Mouse (Mus musculus) layer of hippocampus, adult 11-12 months (tissue): Measurements from ENCODE around the gene Sgcd.

Experiments
- DNase-seq: peaks from one replicate; pipeline ENCODE4 v3.0.0; 2022; ENCODE audit warnings: low spot score

Sgcd gene

DNA sequence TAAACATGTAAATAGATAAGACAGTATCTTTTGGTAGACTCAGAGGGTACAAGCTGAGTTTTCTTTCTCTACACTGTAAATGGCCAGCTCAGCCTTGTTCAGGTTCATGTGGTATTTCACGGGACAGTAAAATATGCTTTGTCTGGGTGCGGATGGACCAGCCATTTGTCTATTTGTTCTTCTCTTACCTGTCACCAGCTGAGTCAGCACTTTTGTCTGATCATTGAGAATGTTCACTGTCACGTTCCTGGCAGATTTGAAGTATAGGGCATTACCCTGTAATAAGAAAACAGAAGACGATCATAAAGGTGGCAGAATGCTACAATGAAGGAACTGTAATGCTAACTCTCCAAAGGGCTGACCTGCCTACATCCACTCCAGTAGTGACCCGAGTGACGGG, 856.4 kb downstream of the Sgcd start:
- DNase-seq: no peak

DNA sequence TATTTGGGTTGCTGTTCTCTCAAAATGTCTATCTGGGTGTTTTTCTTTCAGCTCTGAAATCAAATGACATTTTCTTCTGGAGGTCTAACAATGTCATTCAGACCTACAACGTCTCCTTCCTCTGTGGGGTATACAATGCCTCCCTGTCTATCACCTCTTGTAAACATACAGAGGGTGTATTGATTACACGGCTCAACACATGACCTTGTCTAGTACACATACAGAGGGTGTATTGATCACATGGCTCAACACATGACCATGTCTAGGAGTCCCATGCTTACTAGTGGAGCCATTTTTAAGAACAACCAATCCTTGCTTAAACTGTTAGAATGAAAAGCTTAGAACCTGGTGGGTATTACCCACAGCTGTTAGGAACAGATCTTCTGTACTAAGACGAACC, 858.3 kb downstream of the Sgcd start:
- DNase-seq: no peak

DNA sequence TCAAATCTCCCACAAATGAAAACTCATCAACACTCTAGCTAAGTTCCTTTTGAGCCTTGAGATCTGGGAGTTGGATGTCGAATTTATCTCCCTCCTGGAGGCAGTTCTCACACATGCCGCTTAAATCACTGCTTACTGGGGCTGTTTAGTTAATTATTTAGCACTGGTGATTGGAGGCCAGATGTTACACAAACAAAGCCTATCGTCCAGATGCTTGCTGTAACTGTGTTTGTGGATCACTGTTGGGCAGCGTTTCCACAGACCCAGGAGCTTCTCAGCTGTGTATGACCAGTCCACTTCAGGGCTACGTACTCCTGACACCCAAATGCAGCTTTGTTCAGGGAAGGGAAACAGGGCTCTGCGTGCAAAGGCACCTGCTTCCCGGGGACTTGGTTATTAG, 858.8 kb downstream of the Sgcd start:
- no peak for DNase-seq

DNA sequence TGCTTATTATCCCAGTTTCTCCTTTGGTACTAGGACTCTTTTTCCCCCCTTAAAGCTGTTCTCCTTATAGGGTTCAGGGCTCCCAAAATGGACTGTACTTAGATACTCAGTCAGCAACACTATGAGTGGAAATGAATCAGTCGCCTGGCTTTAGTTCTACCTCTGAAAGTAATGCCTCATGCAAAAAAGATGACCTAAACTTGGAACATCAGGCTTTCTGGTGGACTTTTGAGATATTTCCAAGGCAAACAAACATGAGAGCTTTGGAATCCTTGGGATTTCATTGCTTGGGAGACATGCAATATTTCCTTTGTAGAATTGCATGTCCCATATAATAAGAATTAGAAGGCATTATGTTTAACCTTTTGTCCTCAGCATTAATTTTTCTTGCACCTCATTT, 859.6 kb downstream of the Sgcd start:
- no peak for DNase-seq

DNA sequence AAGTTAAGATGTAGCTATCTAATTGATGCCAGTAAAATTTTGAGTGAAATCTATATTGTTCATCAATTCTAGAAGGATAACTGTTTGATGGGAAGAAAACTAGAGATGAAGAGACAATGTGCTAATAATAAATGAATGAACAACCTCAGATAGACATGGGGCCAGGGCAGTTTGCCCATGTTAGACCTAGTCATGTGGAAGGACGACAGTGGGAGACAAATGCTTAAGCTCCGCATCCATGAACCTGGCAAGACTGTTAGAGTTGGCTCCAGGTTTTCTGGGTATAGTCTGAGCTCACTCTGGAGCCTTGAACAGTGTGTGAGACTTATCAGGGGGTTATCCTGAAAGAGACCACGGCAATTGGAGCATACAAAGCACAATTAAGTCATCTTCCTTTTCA, 860.4 kb downstream of the Sgcd start:
- no peak for DNase-seq

DNA sequence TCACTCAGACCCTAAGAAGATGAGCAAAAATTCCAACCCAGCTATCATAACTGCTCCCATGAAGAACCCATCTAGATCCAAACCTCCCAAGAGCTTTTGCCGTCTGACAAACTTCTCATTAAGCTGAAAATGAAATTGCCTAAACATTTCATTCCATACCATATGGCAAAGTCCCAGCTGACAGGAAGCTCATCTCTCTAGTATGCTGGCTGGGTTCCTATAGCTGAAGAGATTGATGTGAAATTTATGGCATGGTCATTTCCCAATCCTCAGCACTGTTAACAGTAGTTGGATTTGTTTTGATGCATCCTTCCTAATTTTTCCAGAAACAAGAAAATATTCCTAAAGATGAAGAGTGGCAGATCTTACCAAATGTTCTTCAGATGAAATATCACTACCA, 867.9 kb downstream of the Sgcd start:
- DNase-seq: no peak

DNA sequence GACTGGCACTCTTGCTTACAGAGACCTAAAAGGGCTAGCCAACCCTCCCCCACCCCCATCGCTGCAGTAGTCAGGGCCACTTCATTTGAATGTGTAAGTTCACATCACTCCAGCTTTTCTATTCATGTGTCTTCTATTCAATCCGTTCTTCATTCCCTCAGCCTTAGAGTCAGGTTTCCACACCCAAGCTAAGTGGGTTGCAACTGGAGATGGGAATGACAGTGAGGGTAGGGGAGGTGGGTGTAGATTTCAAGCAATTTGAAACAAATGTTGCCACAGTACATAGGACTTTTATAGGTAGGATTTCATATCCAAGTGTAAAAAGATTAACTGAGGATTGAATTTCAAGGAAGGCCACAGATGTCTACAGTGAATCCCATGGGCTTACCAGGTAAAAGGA, 870.9 kb downstream of the Sgcd start:
- DNase-seq: no peak

DNA sequence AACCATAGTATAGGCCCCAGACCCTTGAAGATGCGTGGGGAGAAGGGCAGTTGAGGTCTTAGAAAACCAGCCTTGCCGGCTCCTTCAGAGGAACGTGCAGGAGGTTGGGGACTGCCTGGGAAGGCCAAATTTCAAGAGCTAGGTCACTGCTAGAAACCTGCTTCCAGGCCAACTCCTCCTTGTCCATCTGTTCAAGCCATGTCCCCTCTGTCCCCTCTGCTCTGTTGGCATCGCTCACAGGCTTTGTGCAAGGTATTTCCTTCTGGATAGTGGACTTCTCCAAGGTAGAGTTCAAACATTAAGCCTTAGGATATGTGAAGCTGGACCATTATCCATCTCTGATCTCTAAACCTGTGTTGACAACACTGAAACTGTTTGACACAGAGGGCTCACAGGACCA, 874.4 kb downstream of the Sgcd start:
- no peak for DNase-seq

DNA sequence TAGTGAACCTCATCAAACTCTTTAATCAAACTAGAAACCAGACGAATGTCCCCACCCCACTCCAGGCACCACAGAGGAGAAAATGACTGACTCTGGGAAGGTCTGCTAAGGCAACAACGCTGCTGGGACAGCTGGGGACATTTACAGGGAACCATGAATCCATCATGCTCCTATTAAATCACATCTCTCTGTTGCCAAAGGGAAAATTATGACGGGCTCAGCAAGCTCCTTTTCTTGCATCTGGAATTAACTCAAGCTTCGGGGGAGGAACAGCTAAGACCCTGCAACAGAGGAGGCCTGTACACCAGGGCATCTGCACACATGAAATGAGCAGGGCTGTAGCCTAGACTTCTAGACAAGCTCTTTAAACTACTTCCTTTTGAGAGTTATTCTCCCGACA, 875.7 kb downstream of the Sgcd start:
- DNase-seq: no peak

DNA sequence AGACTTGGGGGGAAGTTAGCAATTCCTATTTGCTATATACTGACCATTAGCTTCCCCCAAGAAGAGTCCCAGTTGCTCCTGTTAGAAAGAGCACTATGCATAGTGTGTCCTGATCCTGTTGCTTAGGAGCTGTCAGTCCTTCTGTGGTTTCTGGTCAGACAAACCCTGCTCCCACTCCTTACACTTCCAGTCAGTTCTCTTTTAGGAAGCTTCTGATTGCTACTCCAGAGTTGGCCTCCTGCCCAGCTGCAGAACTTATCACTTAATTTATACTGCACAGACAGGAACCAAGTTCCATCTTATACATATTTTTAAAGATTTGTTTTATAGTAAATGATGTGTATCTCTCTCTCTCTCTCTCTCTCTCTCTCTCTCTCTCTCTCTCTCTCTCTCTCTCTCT, 878.5 kb downstream of the Sgcd start:
- no peak for DNase-seq

DNA sequence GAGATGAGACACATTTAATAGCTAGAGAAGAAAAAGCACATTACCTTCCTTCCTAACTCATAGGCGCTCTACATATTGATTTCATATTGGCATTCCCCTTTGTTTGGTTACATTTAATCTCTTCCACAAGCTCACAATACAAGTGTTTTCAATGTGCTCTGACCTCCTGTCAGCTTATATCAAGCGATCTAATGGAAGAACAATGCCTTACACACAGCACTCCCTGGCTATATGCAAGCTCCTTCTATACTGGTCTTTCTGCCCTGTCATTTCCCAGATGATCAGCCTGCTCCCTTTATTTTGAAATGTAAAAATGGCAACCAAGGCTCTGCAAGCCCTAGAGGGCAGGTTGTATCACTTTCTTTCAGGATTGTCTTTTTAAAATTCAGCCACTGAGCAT, 881.1 kb downstream of the Sgcd start:
- no peak for DNase-seq

DNA sequence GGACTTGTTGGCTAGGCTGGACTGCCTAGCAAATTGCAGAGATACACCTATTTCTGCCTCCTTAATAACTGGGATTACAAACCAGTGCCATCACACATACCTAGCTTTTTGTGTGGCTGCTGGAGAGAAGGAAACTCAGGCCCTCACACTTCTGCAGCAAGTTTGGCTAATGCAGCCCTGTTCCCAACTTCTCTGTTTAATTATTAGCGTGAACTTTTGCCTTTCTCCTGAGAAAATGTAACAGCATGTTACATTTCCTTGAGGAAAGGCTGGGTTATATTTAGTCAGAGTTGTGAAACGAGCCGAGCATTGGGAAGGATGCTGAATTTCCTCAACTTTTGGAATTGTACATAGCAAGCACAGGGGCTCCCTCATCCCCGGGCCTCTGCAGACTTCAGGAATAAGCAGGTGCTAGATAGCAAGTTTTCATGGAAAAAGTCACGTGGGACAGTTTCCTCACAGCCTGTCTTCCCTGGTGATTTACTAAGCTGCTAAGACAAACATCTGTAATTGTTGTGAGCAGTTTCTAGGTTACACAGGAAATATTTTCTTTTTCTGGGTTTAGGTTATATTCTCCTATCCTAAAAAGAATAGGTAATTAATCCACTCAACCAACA, 895.4 kb downstream of the Sgcd start:
- no peak for DNase-seq

DNA sequence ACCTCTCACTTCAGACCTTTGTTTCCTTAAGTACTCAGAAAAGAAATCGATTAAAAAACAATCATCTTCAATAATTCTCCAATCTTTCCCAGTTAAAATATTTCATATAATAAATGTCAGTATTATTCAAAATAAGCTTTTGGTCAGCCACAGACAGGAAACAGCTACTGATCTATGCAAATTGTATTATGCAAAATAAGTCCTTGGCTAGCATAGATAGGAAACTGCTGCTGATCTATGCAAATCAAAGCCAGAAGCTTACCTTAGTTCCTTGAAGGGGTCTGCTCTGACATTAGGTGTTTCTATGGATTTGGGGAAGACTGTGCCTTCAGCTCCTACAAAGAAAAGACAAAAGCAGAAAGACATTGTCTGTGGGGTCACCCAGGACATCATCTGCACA, 906.3 kb downstream of the Sgcd start:
- DNase-seq: no peak

DNA sequence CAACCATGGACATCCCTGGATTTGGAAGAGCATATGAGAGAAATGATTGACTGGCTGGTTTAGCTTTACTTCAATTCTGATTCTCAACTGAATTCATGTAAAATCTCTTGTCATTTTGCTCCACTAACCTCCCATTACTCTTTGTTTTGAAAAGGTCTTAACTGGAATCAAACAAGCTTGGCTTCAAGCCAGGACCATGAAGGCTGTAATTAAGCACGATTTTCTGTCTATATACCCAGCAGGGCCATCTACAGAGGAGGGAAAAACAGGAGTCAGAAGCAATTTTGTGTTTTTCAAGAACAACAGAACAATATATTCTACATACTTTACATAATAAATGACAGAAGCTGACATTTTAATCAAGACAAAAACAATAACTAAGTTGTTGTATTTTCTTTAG, 915.2 kb downstream of the Sgcd start:
- no peak for DNase-seq

DNA sequence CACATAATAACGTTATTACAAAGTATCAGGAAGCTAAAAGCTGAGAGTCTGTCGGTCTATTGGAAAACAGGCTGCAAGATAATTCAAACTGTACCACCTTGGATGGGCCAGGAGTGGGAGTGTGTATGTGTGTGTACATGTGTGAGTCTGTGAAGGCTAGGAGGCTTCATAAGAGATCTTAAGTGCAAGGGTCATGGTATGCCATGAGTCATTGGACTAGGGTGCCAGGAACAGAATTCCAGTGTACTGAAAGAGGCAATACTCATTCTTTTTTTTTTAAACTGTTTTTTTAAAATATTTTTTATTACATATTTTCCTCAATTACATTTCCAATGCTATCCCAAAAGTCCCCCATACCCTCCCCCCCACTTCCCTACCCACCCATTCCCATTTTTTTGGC, 917.6 kb downstream of the Sgcd start:
- no peak for DNase-seq

DNA sequence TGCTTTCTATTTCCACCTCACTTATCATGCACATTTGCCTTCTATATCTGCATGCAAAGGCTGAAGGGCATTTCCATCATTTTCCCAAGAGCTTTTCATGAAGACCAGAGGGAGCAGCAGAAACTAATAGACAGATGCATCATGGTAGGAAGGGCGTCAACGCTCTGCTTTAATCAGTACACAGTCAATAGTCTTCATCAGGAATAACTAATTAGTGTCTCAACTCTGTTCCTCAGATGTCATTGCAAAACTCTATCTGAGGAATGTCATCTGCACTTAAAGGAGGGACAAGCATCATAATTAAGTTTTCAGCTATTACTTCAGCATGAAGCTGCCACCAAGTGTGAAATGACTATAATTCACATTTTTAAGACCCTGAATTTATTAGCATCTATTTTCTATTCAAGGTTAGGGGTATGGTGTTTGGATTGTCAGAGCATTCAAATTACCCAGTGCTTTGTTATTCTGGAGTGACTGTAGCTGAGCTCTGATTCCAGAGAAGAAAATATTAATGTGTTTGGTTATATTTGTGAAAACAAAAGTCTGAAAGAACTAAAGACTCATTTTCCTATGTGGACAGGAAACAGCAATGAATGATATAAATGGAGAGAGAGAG, 918.9 kb downstream of the Sgcd start:
- no peak for DNase-seq

DNA sequence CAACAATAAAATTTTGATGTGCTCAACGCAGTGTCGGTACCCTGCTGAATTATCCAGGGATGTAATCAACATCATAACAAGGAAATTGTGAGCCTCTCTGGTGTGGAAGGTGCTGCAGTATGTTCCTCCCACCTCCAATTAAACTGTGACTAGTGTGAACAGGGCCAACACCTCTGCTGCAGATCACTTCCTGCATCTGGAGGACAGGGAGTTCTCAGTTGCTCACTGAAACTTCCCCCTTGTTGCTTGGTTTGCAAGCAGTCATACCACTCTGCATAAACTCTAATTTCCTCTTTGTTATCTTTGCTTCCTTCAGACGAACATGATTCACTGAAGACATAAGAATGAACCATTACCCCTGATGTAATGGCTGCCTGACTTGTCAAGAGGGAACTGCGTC, 925.1 kb downstream of the Sgcd start:
- DNase-seq: no peak

DNA sequence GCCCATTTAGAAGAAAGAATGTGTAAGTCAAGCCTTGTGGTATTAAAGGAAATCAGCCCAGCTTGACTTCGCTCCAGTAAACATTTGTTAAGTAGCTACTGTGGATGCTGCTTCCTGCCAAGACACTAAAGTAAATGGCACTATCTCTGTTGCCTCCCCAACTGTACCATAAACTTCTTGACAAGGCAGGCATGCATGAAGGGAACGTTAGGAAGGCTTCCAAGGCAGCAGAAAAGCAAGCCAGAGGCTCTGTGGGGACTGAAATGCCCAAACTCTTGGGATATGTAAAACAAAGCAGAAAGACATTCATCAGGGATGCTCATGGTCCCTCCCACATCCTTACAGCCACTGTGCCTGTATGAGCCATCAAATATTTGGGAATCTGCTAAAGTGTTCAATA, 938.4 kb downstream of the Sgcd start:
- no peak for DNase-seq

DNA sequence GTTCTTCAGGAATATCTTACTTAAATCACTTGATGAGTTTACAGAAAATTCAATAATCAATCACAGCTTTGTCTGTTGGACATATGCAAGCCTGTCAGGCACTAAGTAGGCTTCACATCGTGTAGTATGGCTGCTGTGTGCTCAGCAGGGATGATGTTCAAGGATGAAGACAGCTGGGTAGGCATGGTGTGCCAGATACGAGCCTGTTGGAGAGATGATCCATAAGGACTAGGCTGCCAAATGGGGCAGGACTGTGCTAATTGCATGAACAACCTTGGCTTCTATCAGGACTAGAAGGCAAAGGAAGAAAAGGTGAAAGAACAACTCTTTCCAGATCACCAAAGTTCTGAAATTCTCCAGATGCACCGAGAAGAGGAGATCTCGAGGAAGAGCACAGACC, 939.0 kb downstream of the Sgcd start:
- no peak for DNase-seq

DNA sequence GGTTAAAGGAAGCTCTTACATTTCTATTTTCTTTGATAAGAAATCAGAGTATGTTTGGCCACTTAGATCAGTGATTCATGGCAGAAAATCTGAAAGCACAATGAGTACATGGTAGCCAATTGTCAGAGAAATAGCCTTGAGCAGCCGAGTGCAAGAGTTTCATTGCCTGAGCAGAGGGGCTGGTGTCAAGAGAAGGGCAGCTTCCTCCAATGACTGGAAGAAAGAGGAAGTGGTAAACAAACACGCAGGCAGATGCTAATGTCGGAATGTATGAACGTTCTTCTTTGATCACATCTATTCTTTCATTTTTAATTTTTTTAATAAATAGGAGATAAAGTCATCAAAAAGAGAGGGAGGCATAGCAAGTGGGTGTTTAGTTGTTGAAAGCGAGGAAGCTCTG, 956.5 kb downstream of the Sgcd start:
- no peak for DNase-seq

DNA sequence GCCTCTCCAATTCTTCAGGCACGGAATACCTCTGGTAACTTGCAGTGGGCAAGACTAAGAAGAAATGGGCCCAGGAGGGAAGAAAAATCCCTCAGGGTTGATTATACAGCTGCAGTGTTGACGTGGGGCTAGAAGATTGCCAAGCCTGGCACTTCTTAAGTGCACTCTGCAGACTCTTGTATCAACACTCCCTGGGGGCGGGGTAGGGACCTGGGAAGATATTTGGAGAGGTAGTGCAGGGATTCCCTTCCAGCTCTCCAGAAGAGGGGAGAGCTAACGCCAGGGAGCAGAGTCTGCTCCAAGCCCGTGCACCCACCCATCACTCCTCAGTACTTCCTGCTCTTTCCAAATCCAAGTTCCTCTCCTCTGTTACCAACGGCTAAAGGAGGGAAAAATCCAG, 967.9 kb downstream of the Sgcd start:
- DNase-seq: no peak

DNA sequence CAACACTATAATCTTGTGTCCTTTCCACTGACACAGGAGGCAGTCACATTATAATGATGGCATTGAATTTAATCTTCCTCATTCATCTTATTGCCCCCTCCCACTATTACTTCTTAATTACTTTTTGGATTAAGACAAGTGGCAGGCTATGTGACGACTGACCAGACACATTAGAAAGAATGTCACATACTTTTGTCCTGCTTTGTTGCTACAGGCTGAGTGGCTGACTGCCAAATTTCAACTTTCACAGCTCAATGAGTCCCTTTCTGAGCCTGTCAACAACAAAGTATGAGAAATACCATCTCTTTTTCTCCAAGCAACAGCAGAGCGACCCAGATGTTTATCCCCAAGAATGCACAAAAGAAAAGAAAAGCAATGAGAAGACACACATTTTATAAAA, 970.6 kb downstream of the Sgcd start:
- no peak for DNase-seq

DNA sequence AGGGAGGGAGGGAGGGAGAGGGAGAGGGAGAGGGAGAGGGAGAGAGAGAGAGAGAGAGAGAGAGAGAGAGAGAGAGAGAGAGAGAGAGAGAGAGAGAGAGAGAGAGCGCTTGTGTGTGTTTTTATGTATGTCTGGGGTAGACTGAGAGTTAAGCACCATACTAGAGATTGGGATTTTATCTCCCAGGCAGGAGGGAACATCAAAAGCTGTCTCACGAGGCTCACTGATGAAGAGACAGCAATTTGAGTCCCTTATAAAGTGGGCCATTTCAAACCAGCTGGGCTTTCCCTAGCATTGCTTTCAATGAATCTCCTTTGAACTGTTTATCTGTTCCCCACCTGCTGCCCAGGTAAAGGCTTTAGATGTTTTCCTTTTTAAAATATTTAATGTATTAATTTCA, 973.1 kb downstream of the Sgcd start:
- no peak for DNase-seq

DNA sequence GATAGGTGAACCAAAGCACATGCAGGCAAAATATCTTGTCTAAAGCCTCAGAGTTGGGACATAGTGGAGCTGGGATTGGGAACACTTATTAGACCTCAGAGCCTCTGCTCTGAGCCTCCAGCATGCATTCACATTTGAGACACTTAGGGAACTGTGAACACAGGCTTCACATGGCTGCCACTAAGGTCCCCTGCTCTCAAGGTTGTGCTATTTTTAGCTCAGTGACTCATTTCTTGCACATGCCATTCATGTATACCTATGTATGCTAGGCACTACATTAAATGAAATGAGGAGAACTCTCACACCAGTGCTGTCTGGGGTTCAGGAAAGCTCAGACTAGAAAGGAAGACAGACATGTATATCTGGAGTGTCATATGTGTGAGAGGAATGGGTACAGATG, 974.5 kb downstream of the Sgcd start:
- DNase-seq: no peak

DNA sequence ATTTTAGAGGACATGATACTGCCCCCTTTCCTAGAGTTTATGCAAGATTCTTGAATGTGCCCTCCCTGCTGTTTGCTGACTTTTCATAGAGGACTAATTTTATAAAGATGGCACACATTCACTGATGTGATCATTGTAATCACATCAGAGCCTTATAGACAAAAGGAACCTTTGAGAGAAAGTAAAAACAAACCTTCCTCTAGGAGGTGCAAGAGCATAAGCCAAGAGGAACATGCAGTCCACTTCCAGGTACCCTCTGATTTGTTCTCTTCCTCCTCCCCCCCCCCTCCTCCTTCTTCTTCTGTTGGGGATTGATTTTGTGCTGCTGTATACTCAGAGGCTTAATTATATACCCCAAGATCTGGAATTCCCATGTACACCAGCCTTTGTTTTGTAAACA, 978.6 kb downstream of the Sgcd start:
- DNase-seq: no peak
